Mouse (Mus musculus): Measurements from ENCODE around the gene Icam4. TPM values are rescaled to one million over a fixed set of nuclear protein-coding genes. Genes with fewer than 3 reads are reported as not detected.
"Not testable (repeated sequence)": the region's sequence is repeated elsewhere in the genome, so short reads cannot be mapped to it uniquely, and the experiment has no call there.

The Icam4 gene
- polyA plus RNA-seq, 2 experiments = 0.26 to 0.99 TPM

DNA sequence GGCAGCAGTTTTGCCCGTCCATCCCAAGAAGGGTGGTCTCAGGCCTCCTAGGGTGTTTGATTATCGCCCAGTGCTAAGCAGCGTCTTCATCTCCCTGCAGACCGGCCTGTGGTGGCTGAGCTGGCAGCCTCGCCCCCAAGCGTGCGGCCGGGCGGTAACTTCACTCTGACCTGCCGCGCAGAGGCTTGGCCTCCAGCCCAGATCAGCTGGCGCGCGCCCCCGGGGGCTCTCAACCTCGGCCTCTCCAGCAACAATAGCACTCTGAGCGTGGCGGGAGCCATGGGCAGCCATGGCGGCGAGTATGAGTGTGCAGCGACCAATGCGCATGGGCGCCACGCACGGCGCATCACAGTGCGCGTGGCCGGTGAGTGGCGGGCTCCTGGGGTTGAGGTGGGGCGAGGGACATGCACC is 8.3 kb downstream of the Icam4 start:
- Histone ChIP-seq H3K4me1 (ENCODE audit: control insufficient read depth, insufficient read depth, low read length) (peaks cover 15% of the 10 kb centered on the region), H3K27me3 (ENCODE audit: control insufficient read depth, insufficient read depth, low read length) (peaks cover 71% of the 10 kb centered on the region), H3K9me3 (ENCODE audit: control insufficient read depth, low read length) (no peaks in the 10 kb centered on the region), H3K4me3 (replicated peaks; ENCODE audit: low read length) (peak overlapping the region; percentile 37), H3K4me2 (replicated peaks; ENCODE audit: low read depth, low read length, severe bottlenecking) (peak overlapping the region; percentile 54), H3K27ac (replicated peaks; ENCODE audit: low read depth, low read length) (no peak overlapping the region), H3K36me3 (ENCODE audit: control insufficient read depth, insufficient read depth, low read length) (no peaks in the 10 kb centered on the region), H3K9ac (ENCODE audit: low read depth, low read length, severe bottlenecking) (peak overlapping the region; percentile 43)
- ATAC-seq (ENCODE audit: low FRiP score, low read depth) (0 out of 2 replicates have a peak, but pooled peaks have one; percentile 15), DNase-seq (ENCODE audit: low spot score) (peak; percentile 14)
- TF ChIP-seq POLR2A (IDR thresholded peaks at IDR 0.05; ENCODE audit: borderline replicate concordance, extremely low read depth, insufficient read depth, insufficient read length) = no peak
- 2% methylated on average over 31 of the region's 31 CpGs for WGBS

DNA sequence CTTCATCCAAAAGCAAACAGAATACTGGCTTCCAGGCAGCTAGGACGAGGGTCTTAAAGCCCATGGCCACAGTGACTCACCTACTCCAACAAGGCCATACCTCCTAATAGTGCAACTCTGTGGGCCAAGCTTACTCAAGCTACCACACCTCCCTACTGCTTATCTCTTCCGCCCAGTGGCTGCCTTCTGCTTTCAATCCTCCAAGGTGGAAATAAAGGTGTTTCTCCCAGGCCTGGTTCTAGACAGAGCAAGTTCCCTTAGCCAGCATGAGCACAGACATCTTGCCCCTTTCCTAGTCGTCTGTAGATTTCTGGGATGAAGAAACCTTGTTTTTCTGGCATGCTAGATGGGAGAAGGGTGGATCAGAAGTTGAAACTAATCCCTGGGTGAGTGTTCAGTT is 10.6 kb downstream of the Icam4 start:
- no peaks in the 10 kb centered on the region for H3K9me3 ChIP-seq (ENCODE audit: control insufficient read depth, low read length)
- no peak overlapping the region for H3K4me2 ChIP-seq (replicated peaks; ENCODE audit: low read depth, low read length, severe bottlenecking)
- H3K27me3 ChIP-seq (ENCODE audit: control insufficient read depth, insufficient read depth, low read length) = peaks cover 48% of the 10 kb centered on the region
- TF ChIP-seq POLR2A (IDR thresholded peaks at IDR 0.05; ENCODE audit: borderline replicate concordance, extremely low read depth, insufficient read depth, insufficient read length) = no peak
- no peak for ATAC-seq (ENCODE audit: low FRiP score, low read depth)
- 71% methylated on average over 3 of the region's 3 CpGs for WGBS
- H3K27ac ChIP-seq (replicated peaks; ENCODE audit: low read depth, low read length) = no peak overlapping the region
- peaks cover 11% of the 10 kb centered on the region for H3K4me1 ChIP-seq (ENCODE audit: control insufficient read depth, insufficient read depth, low read length)
- H3K36me3 ChIP-seq (ENCODE audit: control insufficient read depth, insufficient read depth, low read length) = no peaks in the 10 kb centered on the region
- DNase-seq (ENCODE audit: low spot score) = no peak
- H3K9ac ChIP-seq (ENCODE audit: low read depth, low read length, severe bottlenecking) = no peak overlapping the region
- no peak overlapping the region for H3K4me3 ChIP-seq (replicated peaks; ENCODE audit: low read length)

DNA sequence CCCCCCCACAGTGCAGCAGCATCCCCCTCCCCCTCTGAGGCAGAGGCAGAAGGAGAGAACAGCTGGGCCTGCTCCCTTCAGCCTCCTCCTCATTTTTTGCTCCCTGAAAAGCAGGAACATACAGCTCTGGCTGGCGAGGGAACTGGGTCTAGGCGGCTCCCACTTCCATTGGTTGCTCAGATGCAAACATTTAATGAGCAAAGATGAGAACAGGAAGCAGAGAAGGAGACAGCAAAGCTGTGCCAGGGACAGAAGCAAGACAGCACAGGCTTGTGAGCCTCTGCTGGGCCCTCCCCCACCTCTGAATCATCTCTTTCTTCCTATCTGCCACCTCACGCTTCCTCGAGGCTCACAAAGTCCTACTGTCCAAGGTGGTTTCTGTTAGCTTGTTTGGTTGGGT is 12.1 kb downstream of the Icam4 start:
- TF ChIP-seq POLR2A (IDR thresholded peaks at IDR 0.05; ENCODE audit: borderline replicate concordance, extremely low read depth, insufficient read depth, insufficient read length) = no peak
- Histone ChIP-seq H3K4me1 (ENCODE audit: control insufficient read depth, insufficient read depth, low read length) (peaks cover 11% of the 10 kb centered on the region), H3K36me3 (ENCODE audit: control insufficient read depth, insufficient read depth, low read length) (no peaks in the 10 kb centered on the region), H3K27me3 (ENCODE audit: control insufficient read depth, insufficient read depth, low read length) (peaks cover 33% of the 10 kb centered on the region), H3K9me3 (ENCODE audit: control insufficient read depth, low read length) (no peaks in the 10 kb centered on the region), H3K4me3 (replicated peaks; ENCODE audit: low read length) (no peak overlapping the region), H3K9ac (ENCODE audit: low read depth, low read length, severe bottlenecking) (no peak overlapping the region), H3K27ac (replicated peaks; ENCODE audit: low read depth, low read length) (no peak overlapping the region), H3K4me2 (replicated peaks; ENCODE audit: low read depth, low read length, severe bottlenecking) (no peak overlapping the region)
- ATAC-seq (ENCODE audit: low FRiP score, low read depth) (no peak), DNase-seq (ENCODE audit: low spot score) (no peak)
- 37% methylated on average over 4 of the region's 4 CpGs for WGBS

DNA sequence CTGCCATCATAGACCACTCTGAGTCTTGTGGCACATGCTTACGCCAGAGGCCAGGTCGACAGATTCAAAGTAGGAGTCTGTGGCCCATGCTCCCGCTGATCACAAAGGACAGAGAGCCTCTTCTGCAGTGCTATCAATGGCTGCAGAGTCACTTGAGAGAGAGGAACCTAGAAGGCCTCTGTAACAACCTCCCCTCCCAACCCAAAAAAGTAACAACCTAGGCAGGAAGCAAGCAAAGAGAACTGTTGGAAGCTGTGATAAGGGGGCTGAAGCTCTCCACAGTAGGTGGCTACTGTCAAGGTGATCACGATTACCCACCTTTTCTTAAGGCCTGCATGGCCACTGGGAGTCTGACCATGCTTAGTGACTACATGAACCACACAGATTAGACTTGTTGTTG is 14.4 kb downstream of the Icam4 start:
- H3K9me3 ChIP-seq (ENCODE audit: control insufficient read depth, low read length) = no peaks in the 10 kb centered on the region
- no peaks in the 10 kb centered on the region for H3K36me3 ChIP-seq (ENCODE audit: control insufficient read depth, insufficient read depth, low read length)
- 94% methylated on average over 4 of the region's 4 CpGs for WGBS
- H3K27me3 ChIP-seq (ENCODE audit: control insufficient read depth, insufficient read depth, low read length) = peaks cover 10% of the 10 kb centered on the region
- no peaks in the 10 kb centered on the region for H3K4me1 ChIP-seq (ENCODE audit: control insufficient read depth, insufficient read depth, low read length)
- no peak overlapping the region for H3K4me3 ChIP-seq (replicated peaks; ENCODE audit: low read length)
- no peak for ATAC-seq (ENCODE audit: low FRiP score, low read depth)
- TF ChIP-seq POLR2A (IDR thresholded peaks at IDR 0.05; ENCODE audit: borderline replicate concordance, extremely low read depth, insufficient read depth, insufficient read length) = no peak
- no peak overlapping the region for H3K27ac ChIP-seq (replicated peaks; ENCODE audit: low read depth, low read length)
- no peak overlapping the region for H3K9ac ChIP-seq (ENCODE audit: low read depth, low read length, severe bottlenecking)
- no peak overlapping the region for H3K4me2 ChIP-seq (replicated peaks; ENCODE audit: low read depth, low read length, severe bottlenecking)
- no peak for DNase-seq (ENCODE audit: low spot score)

DNA sequence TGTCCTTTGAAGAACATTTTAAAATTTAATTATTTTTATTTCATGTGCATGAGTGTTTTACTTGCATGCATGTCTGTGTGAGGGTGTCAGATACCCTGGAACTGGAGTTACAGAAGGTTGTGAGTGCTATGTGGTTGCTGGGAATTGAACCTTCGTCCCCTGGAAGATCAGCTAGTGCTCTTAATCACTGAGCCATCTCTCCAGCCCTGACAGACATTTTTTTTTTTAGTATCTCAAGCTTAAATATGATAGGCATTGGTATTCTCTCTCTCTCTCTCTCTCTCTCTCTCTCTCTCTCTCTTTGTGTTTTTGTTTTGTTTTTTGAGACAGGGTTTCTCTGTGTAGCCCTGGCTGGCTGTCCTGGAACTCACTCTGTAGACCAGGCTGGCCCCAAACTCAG is 15.6 kb downstream of the Icam4 start:
- not testable (repeated sequence) for H3K27ac ChIP-seq (replicated peaks; ENCODE audit: low read depth, low read length); H3K9ac ChIP-seq (ENCODE audit: low read depth, low read length, severe bottlenecking); H3K27me3 ChIP-seq (ENCODE audit: control insufficient read depth, insufficient read depth, low read length); ATAC-seq (ENCODE audit: low FRiP score, low read depth); H3K36me3 ChIP-seq (ENCODE audit: control insufficient read depth, insufficient read depth, low read length); H3K9me3 ChIP-seq (ENCODE audit: control insufficient read depth, low read length); H3K4me3 ChIP-seq (replicated peaks; ENCODE audit: low read length); H3K4me2 ChIP-seq (replicated peaks; ENCODE audit: low read depth, low read length, severe bottlenecking); H3K4me1 ChIP-seq (ENCODE audit: control insufficient read depth, insufficient read depth, low read length); DNase-seq (ENCODE audit: low spot score)
- 45% methylated on average over 1 of the region's 1 CpGs for WGBS

DNA sequence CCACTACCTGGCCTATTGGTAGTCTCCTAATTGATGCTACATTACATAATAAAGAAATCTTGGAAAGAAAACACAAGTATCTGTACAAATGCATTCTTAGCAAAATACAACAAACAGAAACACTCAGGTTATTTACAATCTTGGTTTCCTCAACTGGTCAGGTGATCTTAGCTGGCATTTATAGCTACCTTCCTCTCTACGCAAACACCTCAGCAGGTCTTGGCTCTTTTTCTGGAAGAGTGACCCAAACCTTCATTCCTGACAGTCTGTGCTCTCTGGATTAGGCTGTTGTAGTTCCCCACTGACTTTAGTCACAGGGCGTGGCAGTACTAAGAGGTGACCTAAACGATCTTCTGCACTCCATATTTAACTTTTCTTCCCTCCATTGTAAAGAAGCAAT is 16.1 kb downstream of the Icam4 start:
- H3K9me3 ChIP-seq (ENCODE audit: control insufficient read depth, low read length) = no peaks in the 10 kb centered on the region
- no peak for TF ChIP-seq POLR2A (IDR thresholded peaks at IDR 0.05; ENCODE audit: borderline replicate concordance, extremely low read depth, insufficient read depth, insufficient read length)
- no peak for DNase-seq (ENCODE audit: low spot score)
- no peak for ATAC-seq (ENCODE audit: low FRiP score, low read depth)
- H3K4me1 ChIP-seq (ENCODE audit: control insufficient read depth, insufficient read depth, low read length) = no peaks in the 10 kb centered on the region
- H3K4me3 ChIP-seq (replicated peaks; ENCODE audit: low read length) = no peak overlapping the region
- WGBS = 78% methylated on average over 3 of the region's 3 CpGs
- H3K27me3 ChIP-seq (ENCODE audit: control insufficient read depth, insufficient read depth, low read length) = no peaks in the 10 kb centered on the region
- H3K4me2 ChIP-seq (replicated peaks; ENCODE audit: low read depth, low read length, severe bottlenecking) = no peak overlapping the region
- no peak overlapping the region for H3K9ac ChIP-seq (ENCODE audit: low read depth, low read length, severe bottlenecking)
- no peaks in the 10 kb centered on the region for H3K36me3 ChIP-seq (ENCODE audit: control insufficient read depth, insufficient read depth, low read length)
- H3K27ac ChIP-seq (replicated peaks; ENCODE audit: low read depth, low read length) = no peak overlapping the region

Data from limb, embryonic 14.5 days (tissue).